Mouse (Mus musculus): ENCODE data around the gene Kif6. TPM values are rescaled to one million over a fixed set of nuclear protein-coding genes. Genes with fewer than 3 reads are reported as not detected.

The Kif6 gene
- polyA plus RNA-seq, 1 experiment from 2014 or later, result 3.1 TPM

GRCm38 (mm10) chr17:49750889-49751324 is 136.0 kb downstream of the Kif6 start:
- Histone ChIP-seq H3K27me3 (ENCODE audit: control insufficient read depth, insufficient read depth, low read length) (no peaks in the 10 kb centered on the region), H3K9ac (ENCODE audit: low read length) (no peak overlapping the region), H3K36me3 (ENCODE audit: control insufficient read depth, insufficient read depth, low read length) (no peaks in the 10 kb centered on the region), H3K4me2 (ENCODE audit: low read depth, low read length, severe bottlenecking) (no peak overlapping the region), H3K4me1 (replicated peaks; ENCODE audit: control insufficient read depth, insufficient read depth, low read length) (no peaks in the 10 kb centered on the region), H3K4me3 (ENCODE audit: low read depth, low read length) (no peak overlapping the region), H3K27ac (ENCODE audit: low read depth, low read length) (no peak overlapping the region), H3K9me3 (ENCODE audit: control insufficient read depth, low read length) (no peaks in the 10 kb centered on the region)
- WGBS, result 76% methylated on average over 6 of the region's 6 CpGs
- ATAC-seq (replicated peaks; ENCODE audit: low FRiP score) (no peak), DNase-seq (ENCODE audit: low spot score) (no peak)

GRCm38 (mm10) chr17:49753874-49754273 is 138.9 kb downstream of the Kif6 start:
- H3K27ac ChIP-seq (ENCODE audit: low read depth, low read length), result no peak overlapping the region
- DNase-seq (ENCODE audit: low spot score) (no peak), ATAC-seq (replicated peaks; ENCODE audit: low FRiP score) (no peak)
- H3K36me3 ChIP-seq (ENCODE audit: control insufficient read depth, insufficient read depth, low read length), result no peaks in the 10 kb centered on the region
- no peak overlapping the region for H3K4me2 ChIP-seq (ENCODE audit: low read depth, low read length, severe bottlenecking)
- H3K27me3 ChIP-seq (ENCODE audit: control insufficient read depth, insufficient read depth, low read length), result no peaks in the 10 kb centered on the region
- H3K4me3 ChIP-seq (ENCODE audit: low read depth, low read length), result no peak overlapping the region
- 94% methylated on average over 7 of the region's 7 CpGs for WGBS
- no peaks in the 10 kb centered on the region for H3K4me1 ChIP-seq (replicated peaks; ENCODE audit: control insufficient read depth, insufficient read depth, low read length)
- H3K9me3 ChIP-seq (ENCODE audit: control insufficient read depth, low read length), result no peaks in the 10 kb centered on the region
- no peak overlapping the region for H3K9ac ChIP-seq (ENCODE audit: low read length)

- no peak overlapping the region for H3K4me3 ChIP-seq (ENCODE audit: low read depth, low read length)
- no peaks in the 10 kb centered on the region for H3K27me3 ChIP-seq (ENCODE audit: control insufficient read depth, insufficient read depth, low read length)
- no peak overlapping the region for H3K4me2 ChIP-seq (ENCODE audit: low read depth, low read length, severe bottlenecking)
- H3K4me1 ChIP-seq (replicated peaks; ENCODE audit: control insufficient read depth, insufficient read depth, low read length), result no peaks in the 10 kb centered on the region
- no peak overlapping the region for H3K27ac ChIP-seq (ENCODE audit: low read depth, low read length)
- H3K36me3 ChIP-seq (ENCODE audit: control insufficient read depth, insufficient read depth, low read length), result no peaks in the 10 kb centered on the region
- H3K9ac ChIP-seq (ENCODE audit: low read length), result no peak overlapping the region
- ATAC-seq (replicated peaks; ENCODE audit: low FRiP score) (no peak), DNase-seq (ENCODE audit: low spot score) (no peak)
- H3K9me3 ChIP-seq (ENCODE audit: control insufficient read depth, low read length), result no peaks in the 10 kb centered on the region
- WGBS, result 94% methylated on average over 19 of the region's 19 CpGs
Observed at GRCm38 (mm10) chr17:49756862-49757261, 141.9 kb downstream of the Kif6 start.

GRCm38 (mm10) chr17:49759047-49759446 is 144.1 kb downstream of the Kif6 start:
- DNase-seq (ENCODE audit: low spot score), result no peak
- Histone ChIP-seq H3K4me2 (ENCODE audit: low read depth, low read length, severe bottlenecking) (no peak overlapping the region), H3K27ac (ENCODE audit: low read depth, low read length) (no peak overlapping the region), H3K4me1 (replicated peaks; ENCODE audit: control insufficient read depth, insufficient read depth, low read length) (no peaks in the 10 kb centered on the region), H3K27me3 (ENCODE audit: control insufficient read depth, insufficient read depth, low read length) (no peaks in the 10 kb centered on the region; the same call in 1 of the 2 replicates), H3K9ac (ENCODE audit: low read length) (no peak overlapping the region), H3K36me3 (ENCODE audit: control insufficient read depth, insufficient read depth, low read length) (no peaks in the 10 kb centered on the region), H3K9me3 (ENCODE audit: control insufficient read depth, low read length) (no peaks in the 10 kb centered on the region), H3K4me3 (ENCODE audit: low read depth, low read length) (no peak overlapping the region)
- ATAC-seq (replicated peaks; ENCODE audit: low FRiP score), result no peak
- WGBS, result 72% methylated on average over 4 of the region's 4 CpGs

- no peak overlapping the region for H3K27ac ChIP-seq (ENCODE audit: low read depth, low read length)
- H3K36me3 ChIP-seq (ENCODE audit: control insufficient read depth, insufficient read depth, low read length), result no peaks in the 10 kb centered on the region
- peaks cover 4% of the 10 kb centered on the region for H3K27me3 ChIP-seq (ENCODE audit: control insufficient read depth, insufficient read depth, low read length)
- ATAC-seq (replicated peaks; ENCODE audit: low FRiP score), result no peak
- H3K4me2 ChIP-seq (ENCODE audit: low read depth, low read length, severe bottlenecking), result no peak overlapping the region
- WGBS, result 67% methylated on average over 11 of the region's 11 CpGs
- H3K4me1 ChIP-seq (replicated peaks; ENCODE audit: control insufficient read depth, insufficient read depth, low read length), result no peaks in the 10 kb centered on the region
- no peak overlapping the region for H3K9ac ChIP-seq (ENCODE audit: low read length)
- no peak for DNase-seq (ENCODE audit: low spot score)
- no peak overlapping the region for H3K4me3 ChIP-seq (ENCODE audit: low read depth, low read length)
- no peaks in the 10 kb centered on the region for H3K9me3 ChIP-seq (ENCODE audit: control insufficient read depth, low read length)
Observed at GRCm38 (mm10) chr17:49761260-49761659, 146.3 kb downstream of the Kif6 start.

GRCm38 (mm10) chr17:49761838-49762237 is 146.9 kb downstream of the Kif6 start:
- Histone ChIP-seq H3K4me3 (ENCODE audit: low read depth, low read length) (no peak overlapping the region), H3K36me3 (ENCODE audit: control insufficient read depth, insufficient read depth, low read length) (no peaks in the 10 kb centered on the region), H3K9me3 (ENCODE audit: control insufficient read depth, low read length) (no peaks in the 10 kb centered on the region), H3K27me3 (ENCODE audit: control insufficient read depth, insufficient read depth, low read length) (peaks cover 4% of the 10 kb centered on the region), H3K4me2 (ENCODE audit: low read depth, low read length, severe bottlenecking) (no peak overlapping the region), H3K9ac (ENCODE audit: low read length) (no peak overlapping the region), H3K27ac (ENCODE audit: low read depth, low read length) (no peak overlapping the region), H3K4me1 (replicated peaks; ENCODE audit: control insufficient read depth, insufficient read depth, low read length) (no peaks in the 10 kb centered on the region)
- WGBS, result 71% methylated on average over 8 of the region's 8 CpGs
- no peak for ATAC-seq (replicated peaks; ENCODE audit: low FRiP score)
- no peak for DNase-seq (ENCODE audit: low spot score)

GRCm38 (mm10) chr17:49764963-49765362 is 150.0 kb downstream of the Kif6 start:
- Histone ChIP-seq H3K9me3 (ENCODE audit: control insufficient read depth, low read length) (no peaks in the 10 kb centered on the region), H3K4me2 (ENCODE audit: low read depth, low read length, severe bottlenecking) (no peak overlapping the region), H3K27me3 (ENCODE audit: control insufficient read depth, insufficient read depth, low read length) (peaks cover 9% of the 10 kb centered on the region), H3K27ac (ENCODE audit: low read depth, low read length) (no peak overlapping the region), H3K36me3 (ENCODE audit: control insufficient read depth, insufficient read depth, low read length) (no peaks in the 10 kb centered on the region), H3K4me1 (replicated peaks; ENCODE audit: control insufficient read depth, insufficient read depth, low read length) (no peaks in the 10 kb centered on the region; the same call in 1 of the 2 replicates), H3K9ac (ENCODE audit: low read length) (no peak overlapping the region), H3K4me3 (ENCODE audit: low read depth, low read length) (no peak overlapping the region)
- WGBS, result 76% methylated on average over 6 of the region's 6 CpGs
- ATAC-seq (replicated peaks; ENCODE audit: low FRiP score) (no peak), DNase-seq (ENCODE audit: low spot score) (no peak)

GRCm38 (mm10) chr17:49767717-49768370 is 152.9 kb downstream of the Kif6 start:
- no peak overlapping the region for H3K27ac ChIP-seq (ENCODE audit: low read depth, low read length)
- no peaks in the 10 kb centered on the region for H3K36me3 ChIP-seq (ENCODE audit: control insufficient read depth, insufficient read depth, low read length)
- ATAC-seq (replicated peaks; ENCODE audit: low FRiP score) (peak; percentile 55; the same call in 1 of the 2 replicates), DNase-seq (ENCODE audit: low spot score) (peak; percentile 55)
- H3K4me1 ChIP-seq (replicated peaks; ENCODE audit: control insufficient read depth, insufficient read depth, low read length), result no peaks in the 10 kb centered on the region; the same call in 1 of the 2 replicates
- 7% methylated on average over 10 of the region's 10 CpGs for WGBS
- no peak overlapping the region for H3K4me3 ChIP-seq (ENCODE audit: low read depth, low read length)
- H3K9ac ChIP-seq (ENCODE audit: low read length), result no peak overlapping the region
- H3K27me3 ChIP-seq (ENCODE audit: control insufficient read depth, insufficient read depth, low read length), result peaks cover 9% of the 10 kb centered on the region
- H3K9me3 ChIP-seq (ENCODE audit: control insufficient read depth, low read length), result no peaks in the 10 kb centered on the region
- peak overlapping the region; percentile 1; the same call in 1 of the 2 replicates for H3K4me2 ChIP-seq (ENCODE audit: low read depth, low read length, severe bottlenecking)

Data from forebrain, embryonic 11.5 days (tissue).